ENCODE assay signal across 12 mouse cellular contexts in genomic region chr9:85693231-85694116, GRCm38 (mm10). TPM values are rescaled to one million over a fixed set of nuclear protein-coding genes. Genes with fewer than 3 reads are reported as not detected.
A peak's percentile ranks its signal among the peaks of the same experiment; 100 is the strongest.
DNase-seq lines count a peak whose midpoint lies in the region; ATAC-seq and TF ChIP-seq lines count a peak whose summit lies in the region.
"Had no signal": no experiment of that assay in that cellular context is flagged by ENCODE, and none has a peak within 500 bp of the region (broad histone marks: within the 10 kb centered on the region; RNA-seq: fewer than 3 reads in every experiment).

No protein-coding gene starts in this region.

- H3K9me3 ChIP-seq in kidney, postnatal 0 days (replicated peaks; ENCODE audit: low read length), result no peaks in the 10 kb centered on the region
- H3K9me3 ChIP-seq in forebrain, embryonic 16.5 days (ENCODE audit: control insufficient read depth, low read length), result no peaks in the 10 kb centered on the region
- H3K9me3 ChIP-seq: limb, embryonic 13.5 days; stomach, embryonic 15.5 days had no signal

- H3K27ac ChIP-seq in kidney, postnatal 0 days, result no peak overlapping the region
- no peak overlapping the region for H3K27ac ChIP-seq in forebrain, embryonic 16.5 days (ENCODE audit: low read length)
- H3K27ac ChIP-seq: limb, embryonic 13.5 days; stomach, embryonic 15.5 days had no signal

- intact Hi-C loops in gastrocnemius, postnatal 14 days (cut with DNase I; ENCODE audit: low total_unique reads), result no loop called here

- peak; percentile 84 for DNase-seq in kidney, postnatal 0 days (ENCODE audit: low spot score)
- DNase-seq in kidney, adult 11 months, result no peak
- DNase-seq in R1 (ENCODE audit: low read depth, low spot score), result peak; percentile 11
- DNase-seq in mesoderm, embryonic 11.5 days (ENCODE audit: low read depth, low spot score), result peak; percentile 25
- DNase-seq in urinary bladder, postnatal 10 days (ENCODE audit: low spot score), result no peak
- DNase-seq in Muller cell, postnatal 12 days (ENCODE audit: inconsistent ontology term), result no peak
- DNase-seq in gastrocnemius, postnatal 14 days, result no peak
- DNase-seq: gastrocnemius, postnatal 10 days had no signal

- TF ChIP-seq CTCF in kidney, postnatal 0 days (IDR thresholded peaks at IDR 0.05; ENCODE audit: low read depth), result peak; percentile 78

- peaks cover 27% of the 10 kb centered on the region; the same call in 1 of the 2 replicates for H3K36me3 ChIP-seq in kidney, postnatal 0 days (ENCODE audit: insufficient read depth, low read length)
- H3K36me3 ChIP-seq in forebrain, embryonic 16.5 days (ENCODE audit: control insufficient read depth, insufficient read depth), result peaks cover 9% of the 10 kb centered on the region

- H3K4me1 ChIP-seq in kidney, postnatal 0 days (replicated peaks; ENCODE audit: insufficient read depth, low read length), result no peaks in the 10 kb centered on the region
- no peaks in the 10 kb centered on the region for H3K4me1 ChIP-seq in forebrain, embryonic 16.5 days (replicated peaks; ENCODE audit: control insufficient read depth, insufficient read depth, low read length)
- H3K4me1 ChIP-seq: limb, embryonic 13.5 days; stomach, embryonic 15.5 days had no signal

- H3K4me3 ChIP-seq in kidney, postnatal 0 days (replicated peaks; ENCODE audit: low read depth, low read length), result no peak overlapping the region
- H3K4me3 ChIP-seq in forebrain, embryonic 16.5 days (replicated peaks; ENCODE audit: low read length), result no peak overlapping the region
- H3K4me3 ChIP-seq: limb, embryonic 13.5 days; stomach, embryonic 15.5 days had no signal

- no peaks in the 10 kb centered on the region for H3K27me3 ChIP-seq in kidney, postnatal 0 days (ENCODE audit: insufficient read depth, low read length)
- H3K27me3 ChIP-seq in forebrain, embryonic 16.5 days (replicated peaks; ENCODE audit: control insufficient read depth, insufficient read depth, low read length), result no peaks in the 10 kb centered on the region
- H3K27me3 ChIP-seq: limb, embryonic 13.5 days; stomach, embryonic 15.5 days had no signal

- whole genome bisulfite sequencing in kidney, postnatal 0 days, result 53% methylated on average over 6 of the region's 6 CpGs
- 61% methylated on average over 6 of the region's 6 CpGs for WGBS in forebrain, embryonic 16.5 days

- no peak overlapping the region for H3K9ac ChIP-seq in kidney, postnatal 0 days (ENCODE audit: low read depth, low read length)
- no peak overlapping the region for H3K9ac ChIP-seq in forebrain, embryonic 16.5 days (replicated peaks; ENCODE audit: low read depth, low read length)
- H3K9ac ChIP-seq: limb, embryonic 13.5 days; stomach, embryonic 15.5 days had no signal

- no peak overlapping the region for H3K4me2 ChIP-seq in kidney, postnatal 0 days (ENCODE audit: low read length)
- H3K4me2 ChIP-seq in forebrain, embryonic 16.5 days (ENCODE audit: low read length), result no peak overlapping the region
- H3K4me2 ChIP-seq: limb, embryonic 13.5 days; stomach, embryonic 15.5 days had no signal

- no peak for ATAC-seq in kidney, postnatal 0 days (replicated peaks; ENCODE audit: low FRiP score, low read depth)
- peak; percentile 90 for ATAC-seq in forebrain, embryonic 16.5 days
- ATAC-seq: activated CD4-positive, CD25-positive, alpha-beta regulatory T cell, adult 4 months had no signal

RNA-seq across cellular contexts. Expression of gene Ibtk, which starts 55.7 kb away (rescaled TPM):
- 20.0 and 21.4 TPM in 2 replicates for polyA plus RNA-seq in kidney, postnatal 0 days (2015; fragmentation: Nextera tagmentation; extraction: Ambion mirVana)
- polyA plus RNA-seq in forebrain, embryonic 16.5 days (2015; fragmentation: Nextera tagmentation; extraction: Ambion mirVana), result 30.3 and 35.0 TPM in 2 replicates
- total RNA-seq in gastrocnemius, postnatal 14 days (2021), result 10 to 100 TPM; 41.7 to 43.0 TPM

Comparison
In these comparisons a context has a peak if more than half of its experiments do, and no peak if none do; other contexts are left out.
1. DNase-seq: peak in kidney, postnatal 0 days (single experiment), R1 (single experiment) and mesoderm, embryonic 11.5 days (single experiment); none in kidney, adult 11 months (single experiment), urinary bladder, postnatal 10 days (single experiment), Muller cell, postnatal 12 days (single experiment) and gastrocnemius, postnatal 14 days (single experiment).